Mouse (Mus musculus) embryo, embryonic 11 days (tissue): ENCODE results near the gene Zfp143.

ENCODE experiments used
- DNase-seq: peaks from one replicate; pipeline ENCODE4 v3.0.0-alpha.2; 2015

Zfp143 gene

DNA sequence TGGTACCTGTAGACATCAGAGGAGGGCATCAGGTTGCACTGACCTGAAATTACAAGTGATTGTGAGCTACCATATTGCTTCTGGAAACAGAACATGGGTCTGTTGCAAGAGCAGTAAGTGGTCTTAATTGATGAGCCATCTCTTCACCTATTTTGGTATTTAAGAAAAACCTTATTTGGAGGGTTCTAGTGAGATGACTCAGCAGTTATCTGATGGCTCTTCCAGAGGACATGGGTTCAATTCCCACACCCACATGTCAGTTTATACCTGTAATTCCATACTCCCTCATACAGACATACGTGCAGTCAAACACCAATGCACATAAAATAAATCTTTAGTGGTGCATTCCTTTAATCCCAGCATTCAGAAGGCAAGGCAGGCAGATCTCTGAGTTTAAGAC lies 82.8 kb downstream of the Zfp143 start:
- DNase-seq: no peak
